Mouse (Mus musculus) hematopoietic stem cell, adult 5-6 weeks (primary cell): ENCODE measurements around the gene Mlxip. TPM values are rescaled to one million over a fixed set of nuclear protein-coding genes. Genes with fewer than 3 reads are reported as not detected.

ENCODE experiments used
- ATAC-seq, 2 experiments: fragments of 125-278 bp in 1 of 2; replicated peaks in 1 of 2; 2 replicates each; pipeline ENCODE4 v1.8.0; 2016 to 2017; ENCODE audit warnings: inconsistent platforms in 2 of 2, mild to moderate bottlenecking in 2 of 2, moderate number of reproducible peaks in 2 of 2, low read depth in 1 of 2, moderate TSS enrichment in 1 of 2; ENCODE audit not compliant: low FRiP score in 2 of 2, poor library complexity in 2 of 2, severe bottlenecking in 2 of 2, insufficient read depth in 1 of 2, low TSS enrichment in 1 of 2
- total RNA-seq: library from RNA; stranded (forward); fragments of 172-1452, 232-1000 nt; gene quantifications from 2 replicates; pipeline ENCODE4 v1.2.3, GENCODE M21; 2017

Mlxip gene
- total RNA-seq, 1 experiment from 2014 or later = 16.0 TPM

DNA sequence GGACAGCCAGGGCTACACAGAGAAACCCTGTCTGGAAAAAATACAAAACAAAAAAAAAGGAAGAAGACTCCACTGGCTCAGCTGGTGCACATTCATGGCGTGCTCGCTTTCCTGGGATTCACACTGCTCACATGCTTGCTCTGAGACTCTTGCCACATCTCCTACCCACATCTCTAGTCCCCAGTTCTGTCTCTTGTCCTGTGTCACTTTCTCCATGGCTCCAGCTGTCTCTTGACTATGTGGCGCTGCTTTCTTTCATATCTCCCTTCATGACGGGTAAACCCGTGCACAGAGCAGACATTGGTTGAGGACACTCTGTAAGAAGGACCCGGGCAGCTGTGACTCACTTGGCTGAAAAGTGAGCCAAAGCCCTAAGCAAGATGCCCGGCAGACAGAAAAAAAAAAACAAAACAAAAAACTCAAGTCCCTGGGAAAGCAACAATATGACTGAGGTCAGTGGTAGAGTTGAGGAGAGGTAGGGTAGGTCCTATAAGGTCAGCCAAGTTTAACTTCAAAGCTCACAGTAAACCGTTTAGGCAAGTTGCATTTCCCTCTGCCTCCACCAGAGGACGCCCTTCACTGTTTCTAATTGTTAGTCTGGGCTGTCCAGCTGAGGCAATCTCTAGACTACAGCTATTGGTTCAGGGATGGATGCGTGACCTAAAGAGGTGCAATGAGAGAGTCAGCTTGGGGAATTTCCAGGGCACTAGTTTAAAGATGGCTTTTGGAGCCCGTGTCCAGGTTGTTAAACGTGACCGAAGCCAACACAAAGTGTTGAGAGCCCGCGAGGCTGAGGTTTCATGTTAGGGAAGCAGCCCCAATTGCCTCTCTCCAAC is 17.3 kb upstream of the Mlxip start:
- peak; percentile 54 to 63 for ATAC-seq

- ATAC-seq = no peak
Observed at GRCm38 (mm10) chr5:123378712-123379111, 15.9 kb upstream of the Mlxip start.

- no peak for ATAC-seq
Observed at GRCm38 (mm10) chr5:123379504-123379931, 15.1 kb upstream of the Mlxip start.

- ATAC-seq = peak; percentile 33 to 76; a peak in 3 of 4 replicates
Observed at GRCm38 (mm10) chr5:123381968-123382367, 12.6 kb upstream of the Mlxip start.

GRCm38 (mm10) chr5:123382686-123383085 is 11.9 kb upstream of the Mlxip start:
- no peak for ATAC-seq

- peak in 1 of 2 experiments; percentile 32; a peak in 1 of 4 replicates for ATAC-seq
Observed at GRCm38 (mm10) chr5:123388452-123388851, 6.1 kb upstream of the Mlxip start.

- ATAC-seq = no peak
Observed at GRCm38 (mm10) chr5:123390536-123391441, 3.8 kb upstream of the Mlxip start.

DNA sequence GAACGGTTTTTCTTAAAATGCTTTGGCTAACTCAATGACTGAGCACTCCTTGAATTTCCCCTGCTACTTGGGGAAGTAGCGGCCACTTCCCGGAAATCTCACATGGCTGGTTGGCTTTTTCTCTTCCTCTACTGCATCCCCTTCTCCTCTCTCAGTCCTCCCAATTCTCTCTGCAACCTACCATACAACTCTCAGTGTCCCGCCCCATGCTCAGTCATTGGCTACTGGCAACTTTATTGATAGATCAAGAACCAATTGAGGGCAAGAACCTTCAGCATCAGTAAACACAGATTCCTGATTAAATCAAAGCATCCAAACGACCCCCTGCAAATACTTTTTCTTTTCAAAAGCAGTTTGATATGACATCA is 3.2 kb upstream of the Mlxip start:
- no peak for ATAC-seq

DNA sequence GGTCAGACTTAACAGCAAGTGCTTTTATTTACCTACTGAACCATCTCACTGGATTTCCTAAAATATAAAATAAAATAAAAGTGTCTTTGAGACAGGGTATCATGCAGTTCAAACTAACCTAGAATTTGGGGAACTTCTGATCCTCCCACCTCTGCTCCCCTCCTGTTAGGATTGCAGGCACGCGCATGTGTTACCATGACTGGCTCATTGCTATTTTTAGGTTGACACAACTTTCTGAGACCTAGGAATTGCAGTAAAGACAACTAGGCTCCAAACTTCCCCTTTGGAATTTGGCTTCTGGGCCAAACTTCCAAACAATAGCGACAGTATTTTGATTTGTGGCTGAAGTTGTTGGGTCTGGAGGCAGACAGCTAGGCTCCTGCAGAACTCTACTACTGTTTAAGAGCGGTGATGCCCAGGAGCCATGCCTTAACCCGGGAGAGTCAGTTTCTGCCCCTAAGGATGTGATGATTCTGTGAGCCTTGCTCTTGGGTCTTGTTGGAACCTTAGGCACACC is 754 bp upstream of the Mlxip start:
- peak in 1 of 2 experiments; percentile 6; a peak in 1 of 4 replicates for ATAC-seq

DNA sequence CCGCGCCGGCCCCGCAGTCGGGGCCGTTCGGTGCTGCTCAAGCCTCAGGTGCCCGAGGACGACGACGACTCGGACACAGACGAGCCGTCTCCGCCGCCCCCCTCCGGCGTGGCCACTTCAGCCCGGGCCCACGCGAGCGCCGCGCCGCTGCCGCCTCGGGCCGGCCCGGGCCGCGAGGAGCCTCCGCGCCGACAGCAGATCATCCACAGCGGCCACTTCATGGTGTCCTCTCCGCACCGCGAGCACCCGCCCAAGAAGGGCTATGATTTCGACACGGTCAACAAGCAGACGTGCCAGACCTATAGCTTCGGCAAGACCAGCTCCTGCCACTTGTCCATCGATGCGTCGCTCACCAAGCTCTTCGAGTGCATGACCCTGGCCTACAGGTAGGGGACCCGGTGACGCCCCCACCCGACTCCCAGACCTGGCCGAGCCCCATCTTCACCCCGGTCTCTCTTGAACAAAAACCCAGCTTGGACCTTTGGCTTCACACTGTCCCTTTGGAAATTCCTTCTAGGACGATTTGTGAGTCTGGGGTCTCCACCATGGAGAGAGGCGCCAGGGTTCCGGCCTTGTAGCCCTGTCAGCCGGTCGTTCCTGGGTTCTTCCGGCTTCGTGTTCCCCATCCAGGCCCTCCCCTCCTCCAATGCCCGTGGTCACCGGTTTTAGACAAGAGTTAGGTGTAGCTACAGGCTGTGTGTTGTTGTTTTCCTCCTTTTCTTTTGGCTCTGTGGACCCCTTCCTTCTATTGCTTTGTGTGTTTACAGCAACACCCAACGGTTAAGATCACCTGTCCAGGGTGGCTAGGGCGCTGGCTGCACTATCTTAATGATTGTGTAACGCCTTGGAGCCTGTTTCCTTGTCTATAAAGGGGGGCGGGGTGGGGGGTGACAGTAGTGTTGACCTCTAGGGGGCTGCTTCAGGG is 621 bp downstream of the Mlxip start:
- ATAC-seq = 0 out of 4 replicates have a peak, but pooled peaks of 1 of the 2 experiments have one; percentile 16

DNA sequence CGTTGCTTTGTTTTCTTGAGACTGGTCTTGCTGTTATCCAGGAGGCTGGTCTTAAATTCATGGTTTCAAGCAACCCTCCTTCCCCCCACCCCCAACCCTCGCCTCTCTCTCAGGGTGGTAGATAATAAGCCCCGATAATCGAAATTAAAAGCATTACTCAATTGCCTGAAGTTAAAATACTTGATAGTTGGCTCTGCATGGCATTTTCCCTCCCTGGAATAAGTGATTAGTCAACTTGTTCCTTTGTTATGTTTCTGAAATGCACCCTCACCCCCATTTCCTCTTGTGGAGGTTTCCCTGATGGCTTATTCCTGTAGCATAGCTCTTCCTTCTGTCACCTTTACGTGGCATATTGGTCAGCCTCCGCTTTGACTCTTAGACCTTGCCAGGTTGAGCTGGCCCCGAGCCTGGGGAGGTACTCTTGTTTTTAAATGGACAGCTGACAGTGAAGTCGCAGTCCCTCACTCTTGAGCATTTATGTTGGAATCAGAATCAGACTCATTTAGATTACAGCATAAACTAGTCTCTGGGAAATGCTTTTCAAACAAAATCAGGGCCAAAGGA is 2.4 kb downstream of the Mlxip start:
- no peak for ATAC-seq

DNA sequence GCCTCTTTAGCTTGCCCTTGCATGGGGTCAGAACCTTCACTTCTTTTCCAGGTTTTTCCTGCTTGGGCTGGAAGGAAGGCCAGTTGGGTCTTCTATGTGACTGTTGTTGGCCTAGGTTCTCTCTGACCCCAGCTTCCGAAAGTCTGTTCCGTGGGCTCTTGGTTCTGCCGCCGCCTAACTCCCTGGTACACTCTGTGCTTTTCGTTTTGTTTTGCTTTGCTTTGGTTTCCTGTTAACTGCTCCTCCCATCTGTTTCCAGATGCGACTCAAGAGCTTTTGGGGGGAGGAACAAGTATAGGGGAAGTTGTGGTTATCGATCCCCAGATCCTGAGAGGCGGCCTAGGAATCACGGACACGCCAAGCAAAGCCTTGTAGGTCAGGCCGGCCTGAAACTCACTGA is 3.2 kb downstream of the Mlxip start:
- ATAC-seq = 0 out of 4 replicates have a peak, but pooled peaks of 1 of the 2 experiments have one; percentile 10

DNA sequence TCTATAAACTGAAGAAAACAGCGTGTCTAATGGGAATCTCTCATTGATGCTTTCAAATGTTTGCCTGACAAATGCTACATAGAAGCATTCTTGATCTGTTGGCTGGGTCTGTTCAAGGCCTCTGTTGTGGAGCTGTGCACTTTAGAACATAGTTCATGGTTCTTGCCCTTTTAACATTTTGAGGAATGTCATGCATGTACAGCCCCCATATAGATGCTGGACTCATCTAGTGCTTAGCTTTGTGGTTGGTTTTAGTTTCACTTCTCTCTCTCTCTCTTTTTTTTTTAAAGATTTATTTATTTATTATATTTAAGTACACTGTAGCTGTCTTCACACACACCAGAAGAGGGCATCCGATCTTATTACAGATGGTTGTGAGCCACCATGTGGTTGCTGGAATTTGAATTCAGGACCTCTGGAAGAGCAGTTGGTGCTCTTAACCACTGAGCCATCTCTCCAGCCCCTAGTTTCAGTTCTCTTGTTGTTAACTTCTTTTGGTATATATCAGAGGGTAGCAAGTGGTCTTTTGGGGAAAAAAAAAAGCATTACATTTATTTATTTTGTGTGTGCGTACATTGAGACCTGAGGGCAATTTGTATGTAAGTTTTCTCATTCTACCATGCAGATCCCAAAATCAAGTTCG is 4.4 kb downstream of the Mlxip start:
- no peak for ATAC-seq

- no peak for ATAC-seq
Observed at GRCm38 (mm10) chr5:123404480-123404879, 9.9 kb downstream of the Mlxip start.

DNA sequence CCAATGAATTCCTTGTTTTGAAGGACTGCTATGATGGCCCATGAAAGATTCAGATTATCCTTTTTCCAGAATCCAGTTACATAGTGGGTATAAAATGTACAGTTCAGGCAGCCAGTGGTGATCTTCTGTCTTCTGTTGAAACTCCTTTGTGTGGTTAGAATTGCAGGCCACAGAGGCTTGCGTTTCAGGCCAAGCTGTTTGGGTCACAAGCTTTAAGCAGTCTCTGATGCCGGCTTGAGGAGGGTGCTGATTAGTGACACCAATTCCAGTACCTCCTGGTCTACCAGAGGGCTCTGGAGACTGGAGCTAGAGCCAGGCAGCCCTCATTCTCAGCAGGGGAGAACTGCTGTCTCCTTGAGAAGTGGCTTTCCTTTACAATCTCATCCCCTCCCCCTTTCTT is 12.4 kb downstream of the Mlxip start:
- ATAC-seq = peak in 1 of 2 experiments; percentile 25; a peak in 1 of 4 replicates

DNA sequence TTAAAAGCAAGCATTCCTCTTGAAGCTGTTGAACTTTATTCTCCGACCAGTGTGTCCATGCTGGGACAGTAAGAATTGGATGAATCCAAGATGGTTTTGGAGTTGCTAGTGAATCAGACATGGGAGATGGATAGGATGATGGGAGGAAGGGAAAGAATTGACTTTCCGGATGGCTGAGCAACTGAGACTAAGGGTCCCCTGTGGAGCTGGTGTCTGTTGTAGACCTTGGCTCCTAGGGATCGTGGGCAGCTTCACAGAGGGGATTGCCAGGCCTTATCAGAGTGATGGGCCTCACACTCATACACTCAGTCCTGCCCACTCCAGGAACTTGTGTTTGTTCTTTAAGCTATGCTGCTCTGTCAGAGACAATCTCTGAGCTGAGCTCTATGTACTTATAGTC is 13.6 kb downstream of the Mlxip start:
- ATAC-seq = no peak
